Mouse (Mus musculus): Measurements from ENCODE around the gene Tspan9.

- peak; percentile 22; the same call in 1 of the 2 replicates for TF ChIP-seq CTCF (IDR thresholded peaks at IDR 0.05; ENCODE audit: borderline replicate concordance, extremely low read depth, insufficient read depth, insufficient read length)
- TF ChIP-seq POLR2A (IDR thresholded peaks at IDR 0.05; ENCODE audit: borderline replicate concordance, extremely low read depth, insufficient read depth, insufficient read length, poor library complexity, severe bottlenecking): no peak
Observed at GRCm38 (mm10) chr6:128179247-128179646, 35.9 kb upstream of the Tspan9 start.
